Mouse (Mus musculus) thymus, adult 2 months (tissue): ENCODE measurements around the gene Kalrn.

ENCODE experiments used
- CTCF ChIP-seq: fragments of 200-500 bp; IDR thresholded peaks from 2 replicates; pipeline ENCODE4 v1.5.1; 2012; ENCODE audit warnings: mild to moderate bottlenecking, control low read depth, low read length, moderate library complexity, borderline replicate concordance; ENCODE audit not compliant: control insufficient read depth, poor library complexity, insufficient read depth; ENCODE audit errors: extremely low read depth
- POLR2A ChIP-seq: fragments of 200-500 bp; IDR thresholded peaks from 2 replicates; pipeline ENCODE4 v1.6.1; 2012; ENCODE audit warnings: mild to moderate bottlenecking, low read length, control low read depth, moderate library complexity; ENCODE audit not compliant: control insufficient read depth, poor library complexity, insufficient read depth; ENCODE audit errors: extremely low read depth

DNA sequence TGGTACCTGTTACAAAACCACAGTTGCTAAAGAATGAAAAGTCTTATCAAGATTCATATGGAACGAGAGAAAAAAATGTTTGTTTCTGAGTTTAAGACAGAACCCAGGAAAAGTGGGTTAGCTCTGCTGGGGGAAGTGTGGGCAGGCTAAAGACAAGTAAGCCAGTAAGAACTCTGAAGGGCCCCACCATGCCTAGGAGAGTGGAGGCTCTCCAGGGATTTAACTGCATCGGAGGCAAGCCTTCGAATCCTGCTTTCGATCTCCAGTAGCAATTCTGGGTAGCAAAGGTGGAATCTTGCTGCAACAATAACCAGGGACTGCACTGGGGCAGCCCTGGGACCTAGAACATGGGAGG lies 526.3 kb downstream of the Kalrn start:
- TF ChIP-seq CTCF (no peak), POLR2A (no peak)
